Mouse (Mus musculus) 416B (cell line): Measurements from ENCODE around the gene Glrx.

Source experiments
- DNase-seq: peaks from one replicate; pipeline ENCODE4 v3.0.0; 2011; ENCODE audit warnings: low read depth

The Glrx gene

DNA sequence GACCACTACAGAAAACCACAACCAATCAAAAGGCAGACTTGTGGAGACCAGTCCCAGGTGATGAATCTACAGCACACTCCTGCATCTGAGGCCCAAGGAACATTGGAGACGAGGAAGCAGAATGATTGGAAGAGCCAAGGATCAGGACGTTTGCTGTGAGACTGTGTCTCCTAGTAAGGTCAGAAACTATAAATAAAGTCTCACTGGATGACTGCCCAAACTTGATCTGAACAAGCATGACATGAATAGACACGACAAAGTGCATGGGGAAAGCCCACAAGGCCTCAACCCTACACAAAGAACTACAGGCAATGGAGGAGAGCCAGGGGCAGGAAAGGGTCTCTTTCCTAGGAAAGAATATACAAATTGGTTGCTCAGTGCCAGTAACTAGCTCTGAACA is 44.1 kb downstream of the Glrx start:
- DNase-seq, result no peak

GRCm38 (mm10) chr13:75891868-75892267 is 52.2 kb downstream of the Glrx start:
- DNase-seq, result peak; percentile 20

- peak; percentile 45 for DNase-seq
Observed at GRCm38 (mm10) chr13:75892291-75892690, 52.6 kb downstream of the Glrx start.

- peak; percentile 84 for DNase-seq
Observed at GRCm38 (mm10) chr13:75892876-75893275, 53.2 kb downstream of the Glrx start.
